Mouse (Mus musculus) ovary, postnatal 36 days (tissue): ENCODE results near the gene Izumo2.

Experiments used
- DNase-seq: peaks from one replicate; pipeline ENCODE4 v3.0.0; 2022; ENCODE audit warnings: low spot score, mixed read lengths

Izumo2 gene

GRCm38 (mm10) chr7:44708574-44708973 lies at the start of gene Izumo2:
TSS of gene Izumo2 (plus strand) at chr7:44708742.
- DNase-seq, result no peak

DNA sequence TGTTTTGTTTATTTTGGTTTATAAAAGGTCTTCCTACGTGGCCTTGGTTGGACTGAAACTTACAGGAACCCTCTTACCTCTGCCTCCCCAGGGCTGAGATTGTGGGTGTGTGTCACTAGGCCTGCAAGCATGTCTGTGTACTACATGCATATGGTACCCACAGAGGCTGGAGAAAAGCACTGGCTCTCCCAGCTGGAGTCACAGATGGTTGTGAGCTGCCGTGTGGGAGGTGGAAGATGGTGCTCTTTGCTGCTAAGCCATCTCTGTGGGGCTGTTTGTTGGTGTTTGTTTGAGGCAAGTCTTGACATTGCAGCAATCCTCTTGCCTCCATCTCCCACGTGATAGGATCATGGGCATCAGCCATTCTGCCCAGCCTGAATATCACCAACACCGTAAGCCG lies 47.3 kb upstream of the Izumo2 start:
- no peak for DNase-seq

DNA sequence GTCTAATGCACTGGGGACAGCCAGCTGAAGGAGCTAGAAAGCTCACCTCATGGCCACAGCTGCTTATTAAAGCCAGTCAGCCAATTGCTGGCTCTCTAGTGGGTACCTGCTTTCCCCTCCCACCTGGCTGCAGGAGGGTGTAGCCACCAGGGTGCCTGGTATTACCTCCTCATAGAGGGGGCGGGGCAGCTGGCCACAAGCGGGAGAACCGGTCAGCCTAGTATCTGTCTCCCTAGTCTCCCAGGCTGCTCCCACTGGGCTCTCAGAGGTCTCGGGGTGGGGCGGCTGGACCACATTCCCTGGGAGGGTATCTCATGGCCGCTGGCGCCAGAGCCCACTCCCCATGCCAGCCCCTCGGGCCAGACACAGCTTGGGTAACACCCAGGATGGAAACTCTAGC lies 46.4 kb upstream of the Izumo2 start:
- DNase-seq, result peak; percentile 38

DNA sequence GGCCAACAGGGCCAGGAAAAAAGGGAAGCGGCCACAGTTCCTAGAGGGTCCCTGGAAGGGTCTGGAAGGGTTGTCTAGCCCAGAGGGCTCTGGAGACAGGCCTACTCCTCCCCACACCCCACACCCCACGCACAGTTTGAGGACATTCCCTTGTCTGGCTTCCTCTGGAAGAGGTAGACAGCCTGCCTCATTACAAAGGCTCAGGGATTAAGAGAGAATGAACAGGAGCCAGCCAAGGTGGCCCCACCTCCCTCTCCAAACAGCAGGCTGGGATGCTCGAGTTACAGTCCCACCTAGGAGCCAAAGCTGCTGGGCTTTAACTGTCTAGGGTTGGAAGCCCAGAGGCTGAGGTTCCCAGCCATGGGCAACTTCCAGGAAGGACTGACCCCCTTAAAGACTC lies 46.0 kb upstream of the Izumo2 start:
- no peak for DNase-seq

DNA sequence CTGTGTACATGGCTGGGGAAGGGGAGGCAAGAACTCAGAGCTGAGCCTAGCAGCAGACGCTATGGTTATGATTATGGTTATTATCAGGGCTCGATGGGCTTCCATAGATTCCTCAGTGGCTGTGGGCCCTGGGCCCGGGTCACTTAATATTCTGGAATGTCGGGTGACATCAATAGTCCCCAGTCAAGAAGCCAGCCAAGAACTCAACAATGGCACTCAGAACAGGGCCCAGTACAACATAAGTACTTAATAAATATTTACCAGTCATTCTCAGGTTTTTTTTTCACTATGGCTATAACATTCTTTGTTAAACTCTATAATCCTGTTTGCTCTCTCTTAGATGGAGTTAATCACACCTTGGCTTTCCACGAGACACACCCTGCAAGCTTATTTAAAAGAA lies 45.0 kb upstream of the Izumo2 start:
- DNase-seq, result no peak

DNA sequence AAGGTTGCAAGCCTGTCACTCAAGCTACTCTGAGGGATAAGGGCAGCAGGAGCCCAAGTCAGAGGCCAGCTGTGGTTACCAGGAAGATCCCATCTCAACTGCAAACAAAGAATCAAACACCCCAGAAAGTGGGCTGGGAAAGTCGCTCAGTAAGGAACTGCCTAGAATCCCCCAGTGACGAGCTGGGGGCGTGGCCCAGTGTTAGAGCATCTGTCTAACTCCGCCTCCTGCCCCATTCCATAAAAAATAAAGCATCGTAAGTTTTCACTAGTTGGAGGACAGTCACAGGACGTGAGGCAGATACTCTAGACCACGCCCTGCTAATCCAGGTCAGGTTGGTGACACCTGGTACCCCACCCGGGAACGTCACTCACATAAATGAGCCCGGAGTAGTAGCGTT lies 43.8 kb upstream of the Izumo2 start:
- no peak for DNase-seq

- no peak for DNase-seq
Observed at GRCm38 (mm10) chr7:44666462-44666861, 42.1 kb upstream of the Izumo2 start.

DNA sequence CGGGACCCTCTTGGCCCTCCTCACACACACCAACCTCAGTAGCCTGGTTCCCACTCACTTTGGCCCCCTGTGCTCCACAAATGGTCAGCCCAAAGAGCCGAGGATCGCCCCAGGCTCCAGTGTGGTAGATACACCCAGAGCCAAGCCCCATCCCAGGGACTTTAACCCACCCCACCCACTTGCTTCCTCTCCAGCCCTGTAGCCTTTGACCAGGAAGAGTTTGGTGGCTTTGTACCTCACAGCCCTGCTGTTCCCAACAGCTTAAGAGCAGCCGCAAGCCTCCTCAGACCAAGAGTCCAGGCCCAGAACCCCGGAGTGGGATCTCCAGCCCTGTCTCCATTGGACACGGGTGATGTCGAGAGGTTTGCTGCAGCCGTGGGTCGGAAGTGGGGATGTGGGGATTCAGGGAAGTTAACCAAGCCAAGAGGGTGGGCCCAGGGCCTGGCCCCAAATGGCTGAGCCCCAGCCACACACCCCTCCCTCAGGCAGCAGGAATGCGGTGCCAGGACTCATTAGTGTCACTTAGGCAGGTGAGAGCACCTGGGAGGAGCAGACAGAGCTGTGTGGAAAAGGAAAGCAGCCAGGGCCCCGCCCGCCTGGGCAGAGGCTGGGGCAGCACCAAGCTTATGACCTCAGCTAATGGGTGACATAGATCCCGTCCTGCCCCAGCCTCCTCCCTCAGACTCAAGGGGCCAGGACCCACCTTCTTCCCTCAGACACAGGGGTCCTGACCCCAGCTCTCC lies 40.4 kb upstream of the Izumo2 start:
- DNase-seq, result no peak

DNA sequence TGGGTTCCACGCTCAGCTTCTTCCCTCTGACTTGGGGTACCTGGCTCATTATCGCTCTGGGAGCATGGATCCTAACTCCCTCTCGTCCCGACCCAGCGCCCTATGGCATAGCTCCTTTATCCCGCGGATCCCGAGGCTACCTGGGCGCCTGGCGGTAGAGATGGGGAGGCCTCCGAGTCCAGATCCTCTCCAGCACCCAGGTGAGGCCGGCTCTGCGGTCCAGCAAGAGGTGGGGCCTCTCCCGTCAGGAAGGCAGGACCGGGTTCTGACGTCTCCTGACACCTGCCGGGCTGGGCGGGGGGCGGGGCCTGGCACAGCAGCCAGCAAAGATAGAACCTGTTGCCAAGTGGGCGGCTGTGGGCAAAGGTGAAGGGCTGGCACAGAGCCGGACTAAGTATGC lies 39.4 kb upstream of the Izumo2 start:
- peak; percentile 18 for DNase-seq

DNA sequence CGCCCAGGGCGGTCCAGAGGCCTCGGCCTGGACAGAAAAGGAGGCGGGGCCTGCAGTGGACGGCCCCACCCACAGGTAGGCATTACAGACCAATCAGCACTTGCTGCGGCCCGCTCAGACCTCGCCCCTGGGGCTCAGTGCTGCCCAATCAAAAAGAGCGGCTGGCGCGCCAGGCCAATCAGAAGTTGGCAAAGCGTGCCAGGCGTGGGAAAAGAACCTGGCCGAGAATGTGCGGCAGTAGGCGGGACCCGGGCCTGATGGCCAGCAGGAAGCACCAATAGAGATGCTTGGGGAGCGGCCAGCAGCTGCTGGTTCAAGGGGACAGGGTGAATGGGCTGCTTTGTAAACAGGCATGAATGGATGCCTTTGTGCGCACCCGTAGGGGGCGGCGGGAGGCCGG lies 37.7 kb upstream of the Izumo2 start, which contains the start of gene Myh14:
TSS of gene Myh14 (minus strand) at position 41 of the 400 bp plus-strand sequence.
- DNase-seq, result peak; percentile 85

DNA sequence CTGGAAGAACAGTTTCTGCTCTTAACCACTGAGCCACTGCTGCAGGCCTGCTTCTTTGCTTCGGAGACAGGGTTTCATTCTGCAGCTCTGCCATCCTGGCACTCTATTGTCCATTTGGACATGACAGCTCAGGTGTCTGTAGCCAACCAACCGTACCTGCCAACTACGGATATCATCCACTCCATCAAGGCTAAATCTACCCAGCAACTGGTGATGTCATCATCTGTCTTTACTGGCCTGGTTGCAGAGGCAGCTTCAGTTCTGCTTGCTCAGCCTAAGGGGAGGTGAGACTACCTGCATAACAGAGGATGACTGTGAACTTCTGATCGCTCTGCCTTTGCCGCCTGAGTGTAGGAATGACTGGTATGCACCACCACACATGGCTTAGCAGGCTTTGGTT lies 36.3 kb upstream of the Izumo2 start:
- DNase-seq, result no peak

GRCm38 (mm10) chr7:44674511-44674910 lies 34.0 kb upstream of the Izumo2 start:
- no peak for DNase-seq

DNA sequence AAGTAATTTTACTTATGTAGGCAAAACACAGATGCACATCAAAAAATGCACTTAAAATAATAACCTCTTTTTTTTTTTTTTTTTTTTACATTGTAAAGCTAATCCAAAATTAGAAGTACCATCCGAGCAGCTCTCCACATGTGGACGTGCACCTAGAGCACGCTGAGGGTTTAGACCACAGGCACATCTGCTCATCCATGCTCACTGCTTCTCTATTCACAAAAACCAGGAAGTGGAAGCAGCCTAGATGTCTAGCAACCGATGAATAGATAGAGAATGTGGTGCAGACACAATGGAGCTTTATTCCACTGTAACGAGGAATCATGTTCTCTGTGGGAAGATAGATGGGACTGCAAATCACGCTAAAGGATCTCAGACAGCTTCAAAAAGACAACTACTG lies 33.4 kb upstream of the Izumo2 start:
- DNase-seq, result no peak

GRCm38 (mm10) chr7:44676126-44676525 lies 32.4 kb upstream of the Izumo2 start:
- no peak for DNase-seq

DNA sequence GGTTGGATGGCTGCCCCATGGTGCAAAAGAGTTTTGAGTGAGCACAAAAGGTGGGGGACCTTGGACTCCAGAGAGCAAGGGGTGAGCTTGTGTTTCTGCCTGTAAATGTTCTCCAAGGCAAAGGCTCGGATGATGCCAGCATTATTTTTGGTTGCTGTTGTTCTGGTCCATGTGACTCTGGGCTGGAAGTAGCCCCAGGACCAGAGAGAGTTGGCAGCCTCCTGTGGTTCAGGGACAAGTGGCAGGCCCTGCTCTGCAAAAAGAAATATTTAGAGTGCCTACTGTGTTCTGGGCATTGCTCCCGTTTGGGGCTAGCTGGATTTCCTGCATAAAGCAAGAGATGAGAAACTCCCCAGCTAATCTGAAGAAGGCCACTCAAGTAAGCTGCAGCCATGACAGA lies 31.9 kb upstream of the Izumo2 start:
- DNase-seq, result no peak

- DNase-seq, result no peak
Observed at GRCm38 (mm10) chr7:44683656-44684055, 24.9 kb upstream of the Izumo2 start.

GRCm38 (mm10) chr7:44685531-44686402 lies 22.8 kb upstream of the Izumo2 start:
- peak; percentile 54 for DNase-seq

GRCm38 (mm10) chr7:44688890-44689289 lies 19.7 kb upstream of the Izumo2 start:
- no peak for DNase-seq

DNA sequence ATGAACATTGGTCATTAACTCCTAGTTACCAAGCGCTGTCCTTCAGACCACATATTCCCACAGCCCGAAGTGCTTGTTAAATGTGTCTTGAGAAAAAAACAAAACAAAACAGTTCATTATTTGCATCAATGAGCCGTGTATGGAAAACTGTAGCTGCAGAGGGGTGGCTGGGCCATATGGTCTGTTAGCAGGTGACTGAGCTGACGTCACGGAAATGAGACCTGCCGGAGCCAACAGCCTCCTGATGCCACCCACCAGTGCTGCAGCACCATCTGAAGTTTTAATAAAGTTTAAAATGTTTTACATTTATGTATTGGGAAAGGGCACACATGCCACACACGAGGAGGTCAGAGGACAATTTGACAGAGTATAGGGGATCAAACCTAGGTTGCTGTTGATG lies 19.2 kb upstream of the Izumo2 start:
- no peak for DNase-seq

- DNase-seq, result no peak
Observed at GRCm38 (mm10) chr7:44693427-44694175, 14.9 kb upstream of the Izumo2 start.

DNA sequence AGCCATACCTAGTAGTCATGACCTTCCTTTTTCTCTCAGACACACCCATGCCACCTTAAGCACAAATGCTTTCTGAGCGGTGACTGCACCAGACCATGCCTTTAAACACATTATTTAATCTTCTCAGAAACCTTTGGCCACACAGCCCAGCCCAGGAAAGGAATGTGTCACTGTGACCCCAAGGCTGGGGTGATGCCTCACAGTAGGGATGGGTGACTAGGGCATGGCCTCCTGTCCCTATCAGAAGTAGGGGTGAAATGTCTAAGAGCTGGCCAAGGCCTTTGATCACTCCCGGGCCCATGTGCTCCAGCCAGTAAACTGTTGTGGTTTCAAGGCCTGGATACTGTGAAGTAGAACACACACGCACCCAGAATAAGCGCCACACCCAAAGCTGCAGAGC lies 13.3 kb upstream of the Izumo2 start:
- no peak for DNase-seq

DNA sequence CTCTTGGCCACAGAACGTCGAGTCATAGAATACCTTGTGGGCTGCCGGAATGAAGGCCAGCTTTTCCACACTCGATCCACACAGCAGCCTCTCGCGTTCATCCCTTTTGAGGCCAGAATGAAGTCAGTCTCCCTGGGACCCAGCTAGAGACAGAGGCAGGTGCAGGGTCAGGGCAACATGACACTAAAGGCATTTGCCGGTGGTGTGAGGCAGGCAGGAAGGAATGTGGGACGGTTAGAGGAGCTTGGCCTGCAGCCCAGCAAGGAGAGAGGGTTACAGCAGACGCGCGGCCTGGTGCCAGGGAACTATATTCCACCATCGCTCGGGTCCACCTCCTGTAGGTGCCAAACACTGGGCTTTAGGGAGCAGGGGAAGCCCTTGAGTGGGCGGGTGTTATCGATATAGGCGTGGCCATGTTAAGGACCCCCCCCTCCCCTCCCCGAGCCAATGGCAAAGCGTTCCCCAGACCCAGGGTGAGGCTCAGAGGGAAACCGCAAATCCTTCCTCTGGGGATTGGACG lies 11.3 kb upstream of the Izumo2 start:
- peak; percentile 80 for DNase-seq
